Mouse (Mus musculus): ENCODE results near the gene Rarb.

GRCm38 (mm10) chr14:16577049-16577448 lies 241.9 kb downstream of the Rarb start:
- TF ChIP-seq POLR2A (IDR thresholded peaks at IDR 0.05; ENCODE audit: insufficient read depth, low read length) (no peak), CTCF (IDR thresholded peaks at IDR 0.05; ENCODE audit: low read depth, low read length) (no peak)
